ENCODE assay signal across 8 mouse cellular contexts in genomic region chr8:70598283-70598682, GRCm38 (mm10). TPM values are rescaled to one million over a fixed set of nuclear protein-coding genes. Genes with fewer than 3 reads are reported as not detected.
DNase-seq lines count a peak whose midpoint lies in the region; ATAC-seq and TF ChIP-seq lines count a peak whose summit lies in the region.

No protein-coding gene starts in this region.

- DNase-seq in B cell, adult 2 months, result peak; percentile 29 to 37
- peak; percentile 90 for DNase-seq in cerebellum, adult 11-12 months
- peak; percentile 84 for DNase-seq in forebrain, postnatal 0 days
- peak; percentile 87 for DNase-seq in hindbrain, embryonic 11.5 days (ENCODE audit: low spot score)
- DNase-seq in layer of hippocampus, postnatal 10 days (ENCODE audit: low spot score in 2 of 2), result peak; percentile 86 to 90
- peak; percentile 69 for DNase-seq in retina, postnatal 7 days (ENCODE audit: low read depth, low spot score)

- peak; percentile 67 for ATAC-seq in forebrain, postnatal 0 days
- peak; percentile 46; the same call in 1 of the 2 replicates for ATAC-seq in hindbrain, embryonic 11.5 days (ENCODE audit: low FRiP score)
- ATAC-seq in lung, embryonic 16.5 days (ENCODE audit: low read depth), result peak; percentile 32; the same call in 1 of the 2 replicates
- no peak for ATAC-seq in inflammation-experienced regulatory T-cells, adult 6 months

- peak overlapping the region; percentile 16; the same call in 1 of the 2 replicates for H3K27ac ChIP-seq in forebrain, postnatal 0 days (ENCODE audit: low read depth, low read length)
- H3K27ac ChIP-seq in hindbrain, embryonic 11.5 days (ENCODE audit: low read depth, low read length), result peak overlapping the region; percentile 37; the same call in 1 of the 2 replicates
- no peak overlapping the region for H3K27ac ChIP-seq in lung, embryonic 16.5 days (ENCODE audit: low read length)

- H3K4me1 ChIP-seq in forebrain, postnatal 0 days (ENCODE audit: insufficient read depth), result peaks cover 29% of the 10 kb centered on the region
- peaks cover 34% of the 10 kb centered on the region for H3K4me1 ChIP-seq in hindbrain, embryonic 11.5 days (replicated peaks; ENCODE audit: control insufficient read depth, insufficient read depth, low read length)
- peaks cover 56% of the 10 kb centered on the region for H3K4me1 ChIP-seq in lung, embryonic 16.5 days (replicated peaks; ENCODE audit: control insufficient read depth, insufficient read depth, low read length)

- H3K9ac ChIP-seq in forebrain, postnatal 0 days, result peak overlapping the region; percentile 60
- H3K9ac ChIP-seq in hindbrain, embryonic 11.5 days (ENCODE audit: low read depth, low read length), result peak overlapping the region; percentile 75
- H3K9ac ChIP-seq in lung, embryonic 16.5 days (ENCODE audit: low read length), result peak overlapping the region; percentile 73

- peak; percentile 85 for TF ChIP-seq CTCF in forebrain, postnatal 0 days (IDR thresholded peaks at IDR 0.05; ENCODE audit: low read depth)

- peak overlapping the region; percentile 42 for H3K4me3 ChIP-seq in forebrain, postnatal 0 days (ENCODE audit: low read depth, low read length)
- peak overlapping the region; percentile 42 for H3K4me3 ChIP-seq in hindbrain, embryonic 11.5 days (ENCODE audit: low read depth, low read length)
- H3K4me3 ChIP-seq in lung, embryonic 16.5 days (ENCODE audit: low read length), result peak overlapping the region; percentile 51

- no peaks in the 10 kb centered on the region for H3K9me3 ChIP-seq in forebrain, postnatal 0 days (ENCODE audit: low read length)
- H3K9me3 ChIP-seq in hindbrain, embryonic 11.5 days (ENCODE audit: control insufficient read depth, low read length), result no peaks in the 10 kb centered on the region
- H3K9me3 ChIP-seq in lung, embryonic 16.5 days (ENCODE audit: control insufficient read depth, low read length), result no peaks in the 10 kb centered on the region

- H3K36me3 ChIP-seq in forebrain, postnatal 0 days (ENCODE audit: insufficient read depth), result peaks cover 11% of the 10 kb centered on the region; the same call in 1 of the 2 replicates
- 0 out of 2 replicates have a peak, but pooled peaks cover 2% of the 10 kb centered on the region for H3K36me3 ChIP-seq in hindbrain, embryonic 11.5 days (ENCODE audit: control insufficient read depth, insufficient read depth, low read length)
- H3K36me3 ChIP-seq in lung, embryonic 16.5 days (ENCODE audit: control insufficient read depth, insufficient read depth, low read length), result peaks cover 16% of the 10 kb centered on the region

- H3K27me3 ChIP-seq in forebrain, postnatal 0 days (ENCODE audit: insufficient read depth, low read length), result no peaks in the 10 kb centered on the region
- peaks cover 10% of the 10 kb centered on the region; the same call in 1 of the 2 replicates for H3K27me3 ChIP-seq in hindbrain, embryonic 11.5 days (ENCODE audit: control insufficient read depth, insufficient read depth, low read length)
- no peaks in the 10 kb centered on the region for H3K27me3 ChIP-seq in lung, embryonic 16.5 days (ENCODE audit: control insufficient read depth, insufficient read depth, low read depth, low read length)

- 4% methylated on average over 29 of the region's 29 CpGs for WGBS in forebrain, postnatal 0 days
- WGBS in hindbrain, embryonic 11.5 days, result 2% methylated on average over 29 of the region's 29 CpGs
- 3% methylated on average over 29 of the region's 29 CpGs for WGBS in lung, embryonic 16.5 days

- H3K4me2 ChIP-seq in forebrain, postnatal 0 days (ENCODE audit: low read depth), result peak overlapping the region; percentile 74
- peak overlapping the region; percentile 91 for H3K4me2 ChIP-seq in hindbrain, embryonic 11.5 days (replicated peaks; ENCODE audit: low read depth, low read length)
- peak overlapping the region; percentile 86 for H3K4me2 ChIP-seq in lung, embryonic 16.5 days (ENCODE audit: low read depth, low read length)

RNA-seq across cellular contexts. Expression of gene Isyna1, which starts 4.1 kb away (rescaled TPM):
- total RNA-seq in forebrain, postnatal 0 days (2014; rRNA removed), result 127 and 136 TPM in 2 replicates
- polyA plus RNA-seq in forebrain, postnatal 0 days (2015; fragmentation: Nextera tagmentation; extraction: Ambion mirVana), result 93.3 and 106 TPM in 2 replicates
- polyA plus RNA-seq in hindbrain, embryonic 11.5 days (2014; fragmentation: Nextera tagmentation; extraction: Ambion mirVana), result 57.9 and 65.1 TPM in 2 replicates
- total RNA-seq in layer of hippocampus, postnatal 10 days (2021), result 10 to 100 TPM; 56.5 to 57.8 TPM
- 118 and 121 TPM in 2 replicates for polyA plus RNA-seq in lung, embryonic 16.5 days (2015; fragmentation: Nextera tagmentation; extraction: Ambion mirVana)
- polyA plus RNA-seq in inflammation-experienced regulatory T-cells, adult 6 months (2017; shearing (Covaris generic)), result 10 to 100 TPM; 27.6 to 32.6 (median 31.7) TPM

RNA-seq across cellular contexts. Expression of gene Ssbp4, which starts 10.4 kb away (rescaled TPM):
- 197 and 249 TPM in 2 replicates for total RNA-seq in forebrain, postnatal 0 days (2014; rRNA removed)
- polyA plus RNA-seq in forebrain, postnatal 0 days (2015; fragmentation: Nextera tagmentation; extraction: Ambion mirVana), result 204 and 221 TPM in 2 replicates
- polyA plus RNA-seq in hindbrain, embryonic 11.5 days (2014; fragmentation: Nextera tagmentation; extraction: Ambion mirVana), result 126 and 129 TPM in 2 replicates
- total RNA-seq in layer of hippocampus, postnatal 10 days (2021), result 100 to 1,000 TPM; 225 to 240 TPM
- 106 and 108 TPM in 2 replicates for polyA plus RNA-seq in lung, embryonic 16.5 days (2015; fragmentation: Nextera tagmentation; extraction: Ambion mirVana)
- polyA plus RNA-seq in inflammation-experienced regulatory T-cells, adult 6 months (2017; shearing (Covaris generic)), result 10 to 100 TPM in 2 of 3 experiments, 1 to 10 TPM in 1; 2.6 to 16.2 (median 14.7) TPM

RNA-seq across cellular contexts. Expression of gene Lrrc25, which starts 17.7 kb away (rescaled TPM):
- 1.4 and 2.8 TPM in 2 replicates for total RNA-seq in forebrain, postnatal 0 days (2014; rRNA removed)
- polyA plus RNA-seq in forebrain, postnatal 0 days (2015; fragmentation: Nextera tagmentation; extraction: Ambion mirVana), result 1.2 TPM in 2 replicates
- polyA plus RNA-seq in hindbrain, embryonic 11.5 days (2014; fragmentation: Nextera tagmentation; extraction: Ambion mirVana), result 0.85 and 0.97 TPM in 2 replicates
- 1 to 10 TPM in 1 of 2 experiments, under 1 TPM in 1; 0.96 to 2.3 TPM for total RNA-seq in layer of hippocampus, postnatal 10 days (2021)
- 2.0 and 3.2 TPM in 2 replicates for polyA plus RNA-seq in lung, embryonic 16.5 days (2015; fragmentation: Nextera tagmentation; extraction: Ambion mirVana)
- polyA plus RNA-seq in inflammation-experienced regulatory T-cells, adult 6 months (2017; shearing (Covaris generic)), result 1 to 10 TPM in 1 of 3 experiments, under 1 TPM in 2; 0.47 to 3.8 (median 0.71) TPM

RNA-seq across cellular contexts. Expression of gene Gdf15, which starts 34.0 kb away (rescaled TPM):
- 0.90 TPM in 1 of 2 replicates, not detected in the other for total RNA-seq in forebrain, postnatal 0 days (2014; rRNA removed)
- 0.18 and 0.26 TPM in 2 replicates for polyA plus RNA-seq in forebrain, postnatal 0 days (2015; fragmentation: Nextera tagmentation; extraction: Ambion mirVana)
- not detected in 2 replicates for polyA plus RNA-seq in hindbrain, embryonic 11.5 days (2014; fragmentation: Nextera tagmentation; extraction: Ambion mirVana)
- total RNA-seq in layer of hippocampus, postnatal 10 days (2021), result not detected
- 0.45 and 0.60 TPM in 2 replicates for polyA plus RNA-seq in lung, embryonic 16.5 days (2015; fragmentation: Nextera tagmentation; extraction: Ambion mirVana)
- not detected for polyA plus RNA-seq in inflammation-experienced regulatory T-cells, adult 6 months (2017; shearing (Covaris generic))

RNA-seq across cellular contexts. Expression of gene Ell, which starts 59.0 kb away (rescaled TPM):
- total RNA-seq in forebrain, postnatal 0 days (2014; rRNA removed), result 16.2 and 18.4 TPM in 2 replicates
- polyA plus RNA-seq in forebrain, postnatal 0 days (2015; fragmentation: Nextera tagmentation; extraction: Ambion mirVana), result 9.7 and 11.0 TPM in 2 replicates
- polyA plus RNA-seq in hindbrain, embryonic 11.5 days (2014; fragmentation: Nextera tagmentation; extraction: Ambion mirVana), result 15.4 and 16.5 TPM in 2 replicates
- total RNA-seq in layer of hippocampus, postnatal 10 days (2021), result 10 to 100 TPM; 15.8 to 16.4 TPM
- polyA plus RNA-seq in lung, embryonic 16.5 days (2015; fragmentation: Nextera tagmentation; extraction: Ambion mirVana), result 19.8 and 21.4 TPM in 2 replicates
- polyA plus RNA-seq in inflammation-experienced regulatory T-cells, adult 6 months (2017; shearing (Covaris generic)), result 10 to 100 TPM; 30.5 to 37.0 (median 35.6) TPM

Comparison
In these comparisons a context has a peak if more than half of its experiments do, and no peak if none do; other contexts are left out.
1. DNase-seq: peak in every context shown above with its lines; median percentile 90 in cerebellum, adult 11-12 months; 88 in layer of hippocampus, postnatal 10 days; 87 in hindbrain, embryonic 11.5 days; 84 in forebrain, postnatal 0 days; 69 in retina, postnatal 7 days; 33 in B cell, adult 2 months.